Mouse (Mus musculus): ENCODE measurements around the gene Rmi2. TPM values are rescaled to one million over a fixed set of nuclear protein-coding genes. Genes with fewer than 3 reads are reported as not detected.

Gene Rmi2
- polyA plus RNA-seq, 1 experiment from 2014 or later: 0.47 TPM

DNA sequence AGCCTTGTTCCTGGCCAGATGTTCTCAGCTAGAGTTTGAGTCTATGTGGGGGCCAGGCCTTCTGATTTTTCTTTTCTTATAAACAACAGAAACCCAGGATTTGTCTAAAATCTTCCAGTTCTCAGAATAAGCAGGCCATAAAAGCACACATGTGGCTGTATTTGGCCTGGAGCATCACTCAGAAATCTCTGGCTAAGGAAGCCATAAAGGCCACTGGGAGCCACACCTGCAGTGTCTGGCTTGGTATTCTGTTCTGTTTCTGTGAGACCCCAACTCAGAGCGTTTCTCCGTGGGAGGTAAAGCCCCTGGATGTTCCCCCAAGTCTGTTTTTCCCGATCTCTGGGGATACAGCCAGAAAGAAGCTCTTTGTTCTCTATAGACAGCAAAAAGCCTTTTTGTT lies 61.0 kb downstream of the Rmi2 start:
- H3K4me2 ChIP-seq (replicated peaks): no peak overlapping the region
- no peaks in the 10 kb centered on the region for H3K4me1 ChIP-seq (replicated peaks; ENCODE audit: control insufficient read depth, insufficient read depth, low read length)
- no peak overlapping the region for H3K27ac ChIP-seq
- no peaks in the 10 kb centered on the region for H3K9me3 ChIP-seq (ENCODE audit: control insufficient read depth, low read length)
- 78% methylated on average over 3 of the region's 3 CpGs for WGBS
- no peak for DNase-seq (ENCODE audit: low spot score)
- no peaks in the 10 kb centered on the region for H3K27me3 ChIP-seq (ENCODE audit: control insufficient read depth, insufficient read depth, low read length)
- H3K36me3 ChIP-seq (replicated peaks; ENCODE audit: control insufficient read depth, insufficient read depth): no peaks in the 10 kb centered on the region
- no peak overlapping the region for H3K9ac ChIP-seq
- H3K4me3 ChIP-seq (replicated peaks; ENCODE audit: low read length): no peak overlapping the region
- ATAC-seq (ENCODE audit: low FRiP score): no peak

DNA sequence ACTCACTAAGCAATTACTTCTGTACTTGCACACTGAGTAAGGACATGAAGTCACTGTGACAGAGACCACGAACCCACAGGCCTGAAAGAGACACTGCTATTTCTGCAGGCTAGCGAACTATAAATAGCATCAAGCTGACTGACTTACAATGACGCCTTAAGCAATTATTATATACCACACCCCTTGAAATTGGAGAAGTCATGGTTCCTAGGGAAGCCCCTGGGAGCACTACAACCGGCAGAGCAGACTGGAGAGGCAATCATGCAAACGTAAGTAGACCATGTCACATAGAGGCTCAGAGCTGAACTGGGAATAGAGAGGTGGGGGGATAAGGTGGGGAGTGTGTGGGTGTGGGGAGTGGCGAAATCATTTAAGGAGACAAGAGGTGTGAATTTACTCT lies 62.5 kb downstream of the Rmi2 start:
- Histone ChIP-seq H3K27ac (no peak overlapping the region), H3K4me1 (replicated peaks; ENCODE audit: control insufficient read depth, insufficient read depth, low read length) (no peaks in the 10 kb centered on the region), H3K36me3 (replicated peaks; ENCODE audit: control insufficient read depth, insufficient read depth) (no peaks in the 10 kb centered on the region), H3K4me3 (replicated peaks; ENCODE audit: low read length) (no peak overlapping the region), H3K4me2 (replicated peaks) (no peak overlapping the region), H3K9me3 (ENCODE audit: control insufficient read depth, low read length) (no peaks in the 10 kb centered on the region), H3K27me3 (ENCODE audit: control insufficient read depth, insufficient read depth, low read length) (no peaks in the 10 kb centered on the region), H3K9ac (no peak overlapping the region)
- no peak for ATAC-seq (ENCODE audit: low FRiP score)
- no peak for DNase-seq (ENCODE audit: low spot score)
- WGBS: 47% methylated on average over 6 of the region's 6 CpGs

DNA sequence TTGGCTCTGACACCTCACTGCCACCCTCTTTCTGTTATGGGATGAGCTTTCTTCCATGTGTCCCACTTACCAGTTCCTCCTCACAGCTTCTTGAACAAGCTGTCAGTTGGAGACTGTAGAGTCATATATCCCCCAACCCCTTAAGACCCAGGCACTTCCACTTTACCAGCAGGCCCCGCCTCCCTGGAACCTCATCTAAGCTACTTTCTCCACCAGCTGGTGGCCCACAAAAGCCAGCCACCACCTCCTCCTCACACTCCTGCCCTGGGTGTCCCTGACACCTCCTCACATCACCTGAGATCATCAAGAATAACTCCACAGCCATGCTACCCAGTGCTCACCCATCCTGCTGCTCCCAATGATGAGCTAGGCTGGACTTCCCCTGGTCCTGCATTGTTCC lies 65.9 kb downstream of the Rmi2 start:
- Histone ChIP-seq H3K36me3 (replicated peaks; ENCODE audit: control insufficient read depth, insufficient read depth) (no peaks in the 10 kb centered on the region), H3K27ac (no peak overlapping the region), H3K9me3 (ENCODE audit: control insufficient read depth, low read length) (no peaks in the 10 kb centered on the region), H3K27me3 (ENCODE audit: control insufficient read depth, insufficient read depth, low read length) (no peaks in the 10 kb centered on the region), H3K4me1 (replicated peaks; ENCODE audit: control insufficient read depth, insufficient read depth, low read length) (no peaks in the 10 kb centered on the region), H3K9ac (no peak overlapping the region), H3K4me2 (replicated peaks) (no peak overlapping the region), H3K4me3 (replicated peaks; ENCODE audit: low read length) (no peak overlapping the region)
- ATAC-seq (ENCODE audit: low FRiP score) (no peak), DNase-seq (ENCODE audit: low spot score) (no peak)
- WGBS: 89% methylated on average over 1 of the region's 1 CpGs

DNA sequence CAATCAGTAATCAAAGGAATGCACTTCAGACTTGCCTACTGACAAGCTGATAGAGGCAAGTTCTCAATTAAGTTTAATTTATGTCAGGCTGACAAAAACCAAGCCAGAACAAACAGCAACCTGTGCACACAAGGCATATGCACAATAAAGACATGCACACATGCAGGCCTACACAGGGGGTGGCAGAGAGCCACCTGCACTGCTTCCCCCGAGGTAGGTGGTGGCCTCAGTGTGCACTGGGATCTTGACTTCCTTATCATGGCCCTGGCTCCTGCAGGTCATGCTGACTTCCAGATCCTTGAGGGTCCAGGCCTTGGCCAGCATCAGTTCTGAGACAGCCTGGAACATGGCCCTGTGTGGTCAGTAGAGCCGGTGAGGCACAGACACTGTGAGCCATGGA lies 67.1 kb downstream of the Rmi2 start:
- ATAC-seq (ENCODE audit: low FRiP score) (no peak), DNase-seq (ENCODE audit: low spot score) (no peak)
- no peak overlapping the region for H3K27ac ChIP-seq
- H3K4me3 ChIP-seq (replicated peaks; ENCODE audit: low read length): no peak overlapping the region
- 71% methylated on average over 2 of the region's 2 CpGs for WGBS
- no peak overlapping the region for H3K4me2 ChIP-seq (replicated peaks)
- H3K9me3 ChIP-seq (ENCODE audit: control insufficient read depth, low read length): no peaks in the 10 kb centered on the region
- H3K9ac ChIP-seq: no peak overlapping the region
- H3K27me3 ChIP-seq (ENCODE audit: control insufficient read depth, insufficient read depth, low read length): no peaks in the 10 kb centered on the region
- H3K4me1 ChIP-seq (replicated peaks; ENCODE audit: control insufficient read depth, insufficient read depth, low read length): no peaks in the 10 kb centered on the region
- H3K36me3 ChIP-seq (replicated peaks; ENCODE audit: control insufficient read depth, insufficient read depth): no peaks in the 10 kb centered on the region

DNA sequence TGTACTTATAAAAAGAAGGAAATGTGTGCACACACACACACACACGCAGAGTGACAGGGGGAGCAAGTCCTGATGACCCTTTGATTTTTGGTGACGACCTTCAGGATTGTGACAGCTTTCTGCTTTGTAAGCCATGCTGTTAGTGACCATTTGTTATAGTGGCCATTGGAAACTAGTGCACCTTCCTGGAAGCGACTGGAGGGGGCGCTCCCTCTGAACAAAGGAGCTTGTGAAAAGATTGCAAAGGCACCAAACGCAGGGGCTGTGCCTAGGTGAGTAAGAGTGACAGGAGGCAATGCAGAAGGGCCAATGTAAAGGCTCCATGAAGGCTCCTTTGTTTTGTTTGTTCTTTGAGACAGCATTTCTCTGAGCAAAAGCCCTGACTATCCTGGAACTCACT lies 68.0 kb downstream of the Rmi2 start:
- WGBS: 58% methylated on average over 5 of the region's 5 CpGs
- H3K9me3 ChIP-seq (ENCODE audit: control insufficient read depth, low read length): no peaks in the 10 kb centered on the region
- no peaks in the 10 kb centered on the region for H3K4me1 ChIP-seq (replicated peaks; ENCODE audit: control insufficient read depth, insufficient read depth, low read length)
- no peaks in the 10 kb centered on the region for H3K27me3 ChIP-seq (ENCODE audit: control insufficient read depth, insufficient read depth, low read length)
- no peak overlapping the region for H3K9ac ChIP-seq
- ATAC-seq (ENCODE audit: low FRiP score) (no peak), DNase-seq (ENCODE audit: low spot score) (no peak)
- no peak overlapping the region for H3K27ac ChIP-seq
- no peaks in the 10 kb centered on the region for H3K36me3 ChIP-seq (replicated peaks; ENCODE audit: control insufficient read depth, insufficient read depth)
- H3K4me2 ChIP-seq (replicated peaks): no peak overlapping the region
- no peak overlapping the region for H3K4me3 ChIP-seq (replicated peaks; ENCODE audit: low read length)

DNA sequence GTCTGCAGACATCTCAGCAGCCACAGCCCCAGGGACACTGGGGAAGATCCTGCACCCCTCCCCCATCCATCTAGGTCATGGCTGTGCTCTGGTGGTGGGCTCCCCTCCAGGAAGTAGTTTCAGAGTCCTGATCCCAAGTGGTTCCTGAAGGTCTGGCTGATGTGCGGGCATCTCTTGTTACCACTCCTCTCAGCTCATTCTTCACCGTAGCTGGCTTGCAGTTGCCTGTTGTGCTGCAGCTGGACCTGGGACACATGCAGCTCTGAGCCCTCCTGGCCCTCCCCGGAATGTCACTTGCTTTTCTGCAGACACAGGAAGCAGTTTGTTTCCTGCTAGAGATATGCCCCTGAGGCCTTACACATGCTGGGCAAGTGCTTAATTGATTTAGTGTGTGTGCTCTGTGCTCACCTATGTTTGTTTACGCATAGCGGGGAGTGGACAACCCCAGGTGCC lies 70.8 kb downstream of the Rmi2 start:
- H3K9ac ChIP-seq: no peak overlapping the region
- H3K27me3 ChIP-seq (ENCODE audit: control insufficient read depth, insufficient read depth, low read length): no peaks in the 10 kb centered on the region
- no peak for ATAC-seq (ENCODE audit: low FRiP score)
- 69% methylated on average over 5 of the region's 5 CpGs for WGBS
- H3K36me3 ChIP-seq (replicated peaks; ENCODE audit: control insufficient read depth, insufficient read depth): no peaks in the 10 kb centered on the region
- no peak overlapping the region for H3K4me3 ChIP-seq (replicated peaks; ENCODE audit: low read length)
- H3K9me3 ChIP-seq (ENCODE audit: control insufficient read depth, low read length): no peaks in the 10 kb centered on the region
- H3K27ac ChIP-seq: no peak overlapping the region
- H3K4me1 ChIP-seq (replicated peaks; ENCODE audit: control insufficient read depth, insufficient read depth, low read length): no peaks in the 10 kb centered on the region
- DNase-seq (ENCODE audit: low spot score): no peak
- no peak overlapping the region for H3K4me2 ChIP-seq (replicated peaks)

DNA sequence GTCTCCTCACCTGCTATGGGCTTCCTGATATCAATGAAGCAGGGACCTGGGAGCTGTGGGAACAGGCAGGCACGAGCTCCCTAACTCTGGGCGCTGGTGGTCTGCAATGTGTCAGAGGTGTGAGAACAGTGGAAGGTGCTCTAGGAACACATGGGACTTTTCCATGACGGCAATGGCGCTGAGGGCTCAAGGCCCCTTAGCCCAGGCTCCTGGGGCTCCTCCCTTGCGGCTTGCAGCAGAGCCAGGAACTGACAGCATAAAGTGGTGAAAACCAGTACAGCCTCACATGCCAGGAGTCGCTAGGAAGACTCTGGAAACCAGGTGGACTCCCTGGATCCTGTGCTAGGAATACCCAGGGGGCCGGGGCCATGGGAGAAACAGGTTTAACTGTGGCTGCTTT lies 75.7 kb downstream of the Rmi2 start:
- Histone ChIP-seq H3K4me2 (replicated peaks) (no peak overlapping the region), H3K4me3 (replicated peaks; ENCODE audit: low read length) (no peak overlapping the region), H3K4me1 (replicated peaks; ENCODE audit: control insufficient read depth, insufficient read depth, low read length) (no peaks in the 10 kb centered on the region), H3K9me3 (ENCODE audit: control insufficient read depth, low read length) (no peaks in the 10 kb centered on the region), H3K27me3 (ENCODE audit: control insufficient read depth, insufficient read depth, low read length) (no peaks in the 10 kb centered on the region), H3K27ac (no peak overlapping the region), H3K36me3 (replicated peaks; ENCODE audit: control insufficient read depth, insufficient read depth) (no peaks in the 10 kb centered on the region), H3K9ac (no peak overlapping the region)
- 85% methylated on average over 7 of the region's 7 CpGs for WGBS
- DNase-seq (ENCODE audit: low spot score) (no peak), ATAC-seq (ENCODE audit: low FRiP score) (no peak)

DNA sequence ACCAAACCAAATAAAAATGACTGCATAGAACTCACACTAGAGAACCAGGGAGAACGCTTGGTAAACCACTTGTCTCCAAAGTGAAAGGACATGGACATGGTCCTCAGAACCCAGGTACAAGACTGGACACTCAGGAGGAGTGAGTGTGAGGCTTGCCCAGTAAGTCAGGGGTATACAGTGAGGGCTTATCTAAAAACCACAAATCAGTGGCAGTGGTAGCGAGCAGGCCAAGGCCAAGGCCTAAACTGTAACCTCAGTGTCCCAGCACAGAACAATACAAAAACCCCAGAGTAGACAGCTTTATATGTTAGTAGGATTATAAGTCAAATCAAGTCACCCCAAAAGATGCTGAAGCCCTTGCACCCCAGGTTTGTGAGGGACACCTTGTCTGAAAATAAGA lies 76.2 kb downstream of the Rmi2 start:
- H3K4me1 ChIP-seq (replicated peaks; ENCODE audit: control insufficient read depth, insufficient read depth, low read length): no peaks in the 10 kb centered on the region
- no peak overlapping the region for H3K4me2 ChIP-seq (replicated peaks)
- no peak overlapping the region for H3K9ac ChIP-seq
- H3K9me3 ChIP-seq (ENCODE audit: control insufficient read depth, low read length): no peaks in the 10 kb centered on the region
- no peaks in the 10 kb centered on the region for H3K36me3 ChIP-seq (replicated peaks; ENCODE audit: control insufficient read depth, insufficient read depth)
- H3K27me3 ChIP-seq (ENCODE audit: control insufficient read depth, insufficient read depth, low read length): no peaks in the 10 kb centered on the region
- H3K4me3 ChIP-seq (replicated peaks; ENCODE audit: low read length): no peak overlapping the region
- ATAC-seq (ENCODE audit: low FRiP score) (no peak), DNase-seq (ENCODE audit: low spot score) (no peak)
- 92% methylated on average over 2 of the region's 2 CpGs for WGBS
- no peak overlapping the region for H3K27ac ChIP-seq

DNA sequence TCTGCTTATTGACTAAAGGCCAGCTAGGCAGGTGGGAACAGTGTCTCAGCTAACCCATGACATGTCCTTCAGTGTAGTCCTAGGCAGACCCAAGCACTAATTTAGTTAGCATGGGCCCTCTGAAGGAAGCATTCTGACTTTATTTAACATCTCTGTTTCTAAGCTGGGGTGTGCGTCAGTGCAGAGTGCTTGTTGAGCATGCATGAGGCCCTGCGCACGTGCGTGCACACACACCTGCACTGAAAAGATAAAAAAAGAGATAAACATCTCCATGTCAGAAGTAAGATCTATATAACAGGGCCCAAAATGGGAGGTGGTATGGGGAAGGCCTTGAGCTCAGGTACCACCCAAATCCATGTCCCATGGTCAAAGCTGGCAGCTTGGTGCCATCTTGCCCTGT lies 80.2 kb downstream of the Rmi2 start:
- 96% methylated on average over 4 of the region's 4 CpGs for WGBS
- Histone ChIP-seq H3K36me3 (replicated peaks; ENCODE audit: control insufficient read depth, insufficient read depth) (no peaks in the 10 kb centered on the region), H3K4me3 (replicated peaks; ENCODE audit: low read length) (no peak overlapping the region), H3K9me3 (ENCODE audit: control insufficient read depth, low read length) (no peaks in the 10 kb centered on the region), H3K4me1 (replicated peaks; ENCODE audit: control insufficient read depth, insufficient read depth, low read length) (no peaks in the 10 kb centered on the region), H3K27me3 (ENCODE audit: control insufficient read depth, insufficient read depth, low read length) (no peaks in the 10 kb centered on the region), H3K4me2 (replicated peaks) (no peak overlapping the region), H3K9ac (no peak overlapping the region), H3K27ac (no peak overlapping the region)
- DNase-seq (ENCODE audit: low spot score): no peak
- no peak for ATAC-seq (ENCODE audit: low FRiP score)

DNA sequence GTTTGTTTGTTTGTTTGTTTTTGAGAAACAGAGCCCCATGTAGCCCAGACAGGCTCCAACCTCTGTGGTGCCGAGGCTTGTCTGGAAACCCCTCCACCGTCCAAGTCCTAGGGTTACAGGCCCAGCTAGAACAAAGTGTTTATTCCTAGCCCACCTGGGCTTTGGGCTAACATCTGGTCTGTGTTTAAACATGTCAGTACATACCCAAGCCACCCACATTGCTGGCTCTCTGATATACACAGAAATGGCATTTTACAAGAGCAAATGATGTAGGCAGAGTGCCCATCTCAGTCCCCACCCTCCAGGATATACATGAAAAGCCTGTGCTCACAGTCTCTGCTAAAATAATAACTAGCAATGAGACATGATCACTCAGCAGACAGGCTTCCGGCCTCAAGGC lies 81.4 kb downstream of the Rmi2 start:
- no peak overlapping the region for H3K4me3 ChIP-seq (replicated peaks; ENCODE audit: low read length)
- ATAC-seq (ENCODE audit: low FRiP score): no peak
- 91% methylated on average over 3 of the region's 3 CpGs for WGBS

More for the DNA sequence above, 81.4 kb downstream of the Rmi2 start:
- Histone ChIP-seq H3K36me3 (replicated peaks; ENCODE audit: control insufficient read depth, insufficient read depth) (no peaks in the 10 kb centered on the region), H3K27me3 (ENCODE audit: control insufficient read depth, insufficient read depth, low read length) (no peaks in the 10 kb centered on the region), H3K27ac (no peak overlapping the region), H3K4me1 (replicated peaks; ENCODE audit: control insufficient read depth, insufficient read depth, low read length) (no peaks in the 10 kb centered on the region), H3K9me3 (ENCODE audit: control insufficient read depth, low read length) (no peaks in the 10 kb centered on the region), H3K4me2 (replicated peaks) (no peak overlapping the region), H3K9ac (no peak overlapping the region)
- no peak for DNase-seq (ENCODE audit: low spot score)
